Mouse (Mus musculus) heart, embryonic 11.5 days (tissue): ENCODE data around the gene Heg1. TPM values are rescaled to one million over a fixed set of nuclear protein-coding genes. Genes with fewer than 3 reads are reported as not detected.
A peak's percentile ranks its signal among the peaks of the same experiment; 100 is the strongest.

Experiments used
- ATAC-seq: fragments of 200-750 bp; cut with Nextera tagmentation; replicated peaks from 2 replicates; pipeline ENCODE4 v1.8.0; 2017; ENCODE audit warnings: moderate library complexity; ENCODE audit not compliant: insufficient number of reproducible peaks, low FRiP score, low TSS enrichment
- H3K27ac ChIP-seq: fragments of 300-500 bp; sonication (generic); 2 replicates; pipeline ENCODE4 v1.5.1; 2014; ENCODE audit warnings: mild to moderate bottlenecking, low read depth, low read length
- H3K27me3 ChIP-seq: fragments of 300-500 bp; sonication (generic); 2 replicates; pipeline ENCODE4 v1.6.1; 2014; ENCODE audit warnings: mild to moderate bottlenecking, low read length, mixed read lengths; ENCODE audit not compliant: control insufficient read depth, insufficient read depth
- H3K36me3 ChIP-seq: fragments of 300-500 bp; sonication (generic); 2 replicates; pipeline ENCODE4 v1.6.1; 2014; ENCODE audit warnings: mild to moderate bottlenecking, low read length, moderate library complexity, mixed read lengths; ENCODE audit not compliant: control insufficient read depth, insufficient read depth
- H3K4me1 ChIP-seq: fragments of 300-500 bp; sonication (generic); 2 replicates; pipeline ENCODE4 v1.6.1; 2014; ENCODE audit warnings: low read length; ENCODE audit not compliant: control insufficient read depth, insufficient read depth
- H3K4me2 ChIP-seq: fragments of 300-500 bp; sonication (generic); 2 replicates; pipeline ENCODE4 v1.6.1; 2014; ENCODE audit warnings: mild to moderate bottlenecking, moderate library complexity
- H3K4me3 ChIP-seq: fragments of 300-500 bp; sonication (generic); 2 replicates; pipeline ENCODE4 v1.5.1; 2014; ENCODE audit warnings: low read depth, low read length
- H3K9ac ChIP-seq: fragments of 300-500 bp; sonication (generic); 2 replicates; pipeline ENCODE4 v1.6.1; 2014; ENCODE audit warnings: mild to moderate bottlenecking, low read depth, low read length, moderate library complexity
- H3K9me3 ChIP-seq: fragments of 300-500 bp; sonication (generic); replicated peaks from 2 replicates; pipeline ENCODE4 v1.6.1; 2016; ENCODE audit warnings: low read length; ENCODE audit not compliant: control insufficient read depth
- WGBS: fragments of 180-500 bp; shearing (Covaris S2); extraction: QIAGEN DNeasy Blood & Tissue Kit; methylation state at CpG from one replicate; pipeline ENCODE4 v1.1.7; 2014; ENCODE audit not compliant: insufficient replicate concordance; 5-methylcytosine and 5-hydroxymethylcytosine counted together
- polyA plus RNA-seq: library from polyadenylated mRNA; unstranded; fragments of >200 nt; fragmentation: Nextera tagmentation; extraction: Ambion mirVana; gene quantifications from 2 replicates; pipeline ENCODE4 v1.2.1, GENCODE M21; 2014

Gene Heg1
- polyA plus RNA-seq, 1 experiment from 2014 or later, result 31.3 TPM

- WGBS, result 53% methylated on average over 10 of the region's 10 CpGs
- no peak overlapping the region for H3K27ac ChIP-seq
Observed at GRCm38 (mm10) chr16:33680816-33681215, 3.4 kb upstream of the Heg1 start.

GRCm38 (mm10) chr16:33681661-33682060 lies 2.5 kb upstream of the Heg1 start:
- H3K4me1 ChIP-seq, result peaks cover 17% of the 10 kb centered on the region
- no peak overlapping the region for H3K9ac ChIP-seq
- no peak overlapping the region for H3K4me2 ChIP-seq
- H3K9me3 ChIP-seq, result no peaks in the 10 kb centered on the region
- no peak for ATAC-seq
- no peak overlapping the region for H3K27ac ChIP-seq
- no peaks in the 10 kb centered on the region for H3K27me3 ChIP-seq
- H3K4me3 ChIP-seq, result no peak overlapping the region
- H3K36me3 ChIP-seq, result no peaks in the 10 kb centered on the region

More at GRCm38 (mm10) chr16:33680816-33681215, 3.4 kb upstream of the Heg1 start:
- no peak overlapping the region for H3K4me2 ChIP-seq
- no peak overlapping the region for H3K9ac ChIP-seq
- H3K36me3 ChIP-seq, result no peaks in the 10 kb centered on the region
- H3K9me3 ChIP-seq, result no peaks in the 10 kb centered on the region
- H3K27me3 ChIP-seq, result no peaks in the 10 kb centered on the region
- no peak overlapping the region for H3K4me3 ChIP-seq
- no peak for ATAC-seq
- H3K4me1 ChIP-seq, result peaks cover 14% of the 10 kb centered on the region

- H3K4me2 ChIP-seq, result no peak overlapping the region
- no peak overlapping the region for H3K9ac ChIP-seq
- no peaks in the 10 kb centered on the region for H3K27me3 ChIP-seq
- no peaks in the 10 kb centered on the region for H3K36me3 ChIP-seq
- 76% methylated on average over 3 of the region's 3 CpGs for WGBS
- H3K4me3 ChIP-seq, result no peak overlapping the region
- no peak for ATAC-seq
- peaks cover 22% of the 10 kb centered on the region for H3K4me1 ChIP-seq
- no peak overlapping the region for H3K27ac ChIP-seq
- no peaks in the 10 kb centered on the region for H3K9me3 ChIP-seq
Observed at GRCm38 (mm10) chr16:33682651-33683050, 1.5 kb upstream of the Heg1 start.

GRCm38 (mm10) chr16:33683206-33684161 lies 686 bp upstream of the Heg1 start:
- ATAC-seq, result 0 out of 2 replicates have a peak, but pooled peaks have one; percentile 12
- H3K4me1 ChIP-seq, result peaks cover 25% of the 10 kb centered on the region
- peak overlapping the region; percentile 98; the same call in 1 of the 2 replicates for H3K9ac ChIP-seq
- H3K27me3 ChIP-seq, result no peaks in the 10 kb centered on the region
- H3K4me2 ChIP-seq, result peak overlapping the region; percentile 87
- 63% methylated on average over 13 of the region's 13 CpGs for WGBS
- no peaks in the 10 kb centered on the region for H3K36me3 ChIP-seq
- H3K4me3 ChIP-seq, result peak overlapping the region; percentile 94
- H3K27ac ChIP-seq, result peak overlapping the region; percentile 90
- H3K9me3 ChIP-seq, result no peaks in the 10 kb centered on the region

GRCm38 (mm10) chr16:33684703-33685701 lies 832 bp downstream of the Heg1 start:
- Histone ChIP-seq H3K4me3 (peak overlapping the region; percentile 94), H3K27ac (peak overlapping the region; percentile 90), H3K9me3 (no peaks in the 10 kb centered on the region), H3K27me3 (no peaks in the 10 kb centered on the region), H3K9ac (peak overlapping the region; percentile 98), H3K36me3 (no peaks in the 10 kb centered on the region), H3K4me2 (peak overlapping the region; percentile 87), H3K4me1 (peaks cover 29% of the 10 kb centered on the region)
- 0 out of 2 replicates have a peak, but pooled peaks have one; percentile 20 for ATAC-seq
- under 1% methylated on average over 42 of the region's 46 CpGs for WGBS

GRCm38 (mm10) chr16:33686056-33686455 lies 1.9 kb downstream of the Heg1 start:
- H3K27ac ChIP-seq, result no peak overlapping the region
- H3K4me1 ChIP-seq, result peaks cover 38% of the 10 kb centered on the region
- no peaks in the 10 kb centered on the region for H3K27me3 ChIP-seq
- H3K9ac ChIP-seq, result peak overlapping the region; percentile 98
- no peaks in the 10 kb centered on the region for H3K9me3 ChIP-seq
- 54% methylated on average over 1 of the region's 1 CpGs for WGBS
- no peak for ATAC-seq
- H3K4me2 ChIP-seq, result peak overlapping the region; percentile 87
- H3K4me3 ChIP-seq, result peak overlapping the region; percentile 94
- no peaks in the 10 kb centered on the region for H3K36me3 ChIP-seq

GRCm38 (mm10) chr16:33687724-33688123 lies 3.6 kb downstream of the Heg1 start:
- peaks cover 41% of the 10 kb centered on the region for H3K4me1 ChIP-seq
- H3K4me3 ChIP-seq, result peak overlapping the region; percentile 94; the same call in 1 of the 2 replicates
- no peaks in the 10 kb centered on the region for H3K36me3 ChIP-seq
- H3K9ac ChIP-seq, result no peak overlapping the region
- peak overlapping the region; percentile 87 for H3K4me2 ChIP-seq
- H3K27me3 ChIP-seq, result no peaks in the 10 kb centered on the region
- H3K27ac ChIP-seq, result no peak overlapping the region
- WGBS, result 60% methylated on average over 3 of the region's 3 CpGs
- no peaks in the 10 kb centered on the region for H3K9me3 ChIP-seq
- ATAC-seq, result no peak
